Mouse (Mus musculus): Measurements from ENCODE around the gene Ttll1.

The Ttll1 gene

DNA sequence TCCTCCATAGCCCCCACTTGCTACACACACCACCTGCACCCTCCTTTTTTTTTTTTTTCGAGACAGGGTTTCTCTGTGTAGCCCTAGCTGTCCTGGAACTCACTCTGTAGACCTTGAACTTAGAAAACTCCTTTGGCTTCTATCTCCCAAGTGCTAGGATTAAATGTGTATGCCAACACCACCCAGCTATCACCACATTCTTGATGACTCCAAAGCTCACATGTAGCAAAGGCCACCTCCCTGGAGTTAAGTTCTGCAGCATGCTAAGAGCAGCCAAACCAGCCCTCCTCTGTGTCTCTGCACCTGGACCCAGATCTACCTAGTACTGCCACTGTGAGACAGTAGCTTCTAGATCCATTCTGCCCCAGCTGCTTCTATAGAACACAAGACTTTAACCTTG, 53.2 kb downstream of the Ttll1 start:
- DNase-seq (ENCODE audit: low spot score in 2 of 2) = no peak

DNA sequence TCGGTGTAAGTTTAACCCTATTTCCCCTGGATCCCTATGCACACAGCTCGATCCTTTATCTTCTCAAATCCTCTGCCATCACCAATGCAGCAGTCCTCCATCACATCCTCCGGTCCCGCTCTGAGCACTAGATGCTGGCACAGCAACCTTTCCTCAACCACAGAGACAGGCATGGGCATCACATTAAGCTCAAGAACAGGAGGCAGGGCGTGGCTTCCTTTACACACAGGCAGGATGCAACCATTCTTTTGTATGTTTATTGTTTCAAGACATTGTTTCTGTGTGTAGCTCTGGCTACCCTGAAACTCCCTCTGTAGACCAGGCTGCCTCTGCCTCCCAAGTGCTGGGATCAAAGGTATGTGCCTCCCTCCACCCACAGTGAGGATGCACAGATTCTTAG, 55.1 kb downstream of the Ttll1 start:
- DNase-seq (ENCODE audit: low spot score in 2 of 2) = no peak

DNA sequence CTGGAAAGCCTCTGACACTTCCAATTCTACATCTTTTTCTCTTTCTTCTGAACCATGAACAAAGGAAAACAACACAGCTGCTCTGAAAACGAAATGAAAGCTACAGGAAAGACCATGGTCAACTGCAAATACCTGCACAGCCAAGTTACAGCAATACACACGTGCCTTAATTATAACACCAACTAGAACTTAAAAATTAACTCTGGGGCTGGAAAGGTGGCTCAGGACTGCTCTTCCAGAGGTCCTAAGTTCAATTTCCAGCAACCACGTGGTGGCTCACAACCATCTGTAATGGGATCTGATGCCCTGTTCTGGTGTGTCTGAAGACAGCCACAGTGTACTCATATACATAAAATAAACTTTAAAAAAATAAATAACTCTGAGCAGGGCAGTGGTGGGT, 55.7 kb downstream of the Ttll1 start:
- no peak for DNase-seq (ENCODE audit: low spot score in 2 of 2)

DNA sequence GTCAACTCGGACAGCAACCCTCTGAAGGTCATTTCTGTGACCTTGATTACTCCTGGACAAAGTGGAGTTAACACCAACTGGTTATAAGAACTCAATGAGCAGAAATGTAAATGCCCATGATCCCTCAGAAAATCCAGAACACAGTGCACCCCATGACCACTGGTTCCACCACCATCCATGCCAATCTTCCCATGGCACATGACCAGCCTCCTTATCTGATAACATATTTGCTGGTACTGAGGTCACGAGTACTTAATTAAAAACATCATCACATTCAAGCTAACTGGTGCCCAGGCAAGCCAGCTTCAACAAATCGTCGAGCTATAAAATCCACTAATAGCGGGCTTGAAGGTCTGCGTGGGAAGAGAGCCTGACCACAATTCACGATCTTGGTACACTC, 56.3 kb downstream of the Ttll1 start:
- no peak for DNase-seq (ENCODE audit: low spot score in 2 of 2)

DNA sequence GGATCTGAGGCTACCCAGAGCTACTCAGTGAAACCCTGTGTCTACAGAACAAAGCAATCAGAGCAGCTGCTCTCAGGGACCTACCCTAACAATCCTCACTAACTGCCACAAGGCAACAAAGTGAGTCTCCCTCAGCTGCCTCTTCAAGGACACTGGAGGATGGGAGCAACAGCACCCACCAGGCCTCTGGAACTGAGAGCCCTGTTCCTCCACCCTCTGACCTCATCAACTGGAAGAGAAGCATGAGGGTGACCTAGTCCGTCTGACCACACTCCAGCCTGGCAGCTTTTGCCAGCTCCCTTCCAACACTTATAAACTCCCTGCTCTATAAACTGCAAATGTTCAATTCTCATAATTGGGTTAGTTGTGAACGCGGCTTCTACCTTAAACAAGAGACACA, 56.8 kb downstream of the Ttll1 start:
- DNase-seq (ENCODE audit: low spot score in 2 of 2) = no peak

DNA sequence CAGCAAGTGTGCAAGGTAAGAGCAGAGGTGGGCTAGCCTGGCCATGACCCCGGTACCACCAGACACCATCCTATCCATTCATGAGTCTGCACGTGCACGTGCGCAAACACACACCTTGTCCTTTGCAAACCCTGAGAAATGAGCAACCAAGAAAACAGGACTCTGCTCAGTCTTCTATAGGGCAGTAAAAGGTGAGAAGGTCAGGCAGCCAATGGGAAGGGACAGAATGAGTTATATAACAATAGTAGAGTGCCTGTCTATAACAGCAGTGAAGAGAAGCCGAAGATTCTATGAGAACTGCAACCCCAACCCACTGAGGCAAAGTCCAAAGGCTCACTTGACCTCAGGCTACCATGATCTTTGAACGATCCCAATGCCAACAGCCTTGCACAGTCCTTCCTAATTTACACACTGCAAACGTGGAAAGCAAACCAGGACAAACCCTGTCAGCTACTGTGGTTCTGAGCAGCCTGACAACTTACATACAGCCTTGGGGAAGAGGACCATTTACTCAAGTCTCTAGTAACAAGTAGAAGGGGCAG, 58.4 kb downstream of the Ttll1 start:
- no peak for DNase-seq (ENCODE audit: low spot score in 2 of 2)

DNA sequence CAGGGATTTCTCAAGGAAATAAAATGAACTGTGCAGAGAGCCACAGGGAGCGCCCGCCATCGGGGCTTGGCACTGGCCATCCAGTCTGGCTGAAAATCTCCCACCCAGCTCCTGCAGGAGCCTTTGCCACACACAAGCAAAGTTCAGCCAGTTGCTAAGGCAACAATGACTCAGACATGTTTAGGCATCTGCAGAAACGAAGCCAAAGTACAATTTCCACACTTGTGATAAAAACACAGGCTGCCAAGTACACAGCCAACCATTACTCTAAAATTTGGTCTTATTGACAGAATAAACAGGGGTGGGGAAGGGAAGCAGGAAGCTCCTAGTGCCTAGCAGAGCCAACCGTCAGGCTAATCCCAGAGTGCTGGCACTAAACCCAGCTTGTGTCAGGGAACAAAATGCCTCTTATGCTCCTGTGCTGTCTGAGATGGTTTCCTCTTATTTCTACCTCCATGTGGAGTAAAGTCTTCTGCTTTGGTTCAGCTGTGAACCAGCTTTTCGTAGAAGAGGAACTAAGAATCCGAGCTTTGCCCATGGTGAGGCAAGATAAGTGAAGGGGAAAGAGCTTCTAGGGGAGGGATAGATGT, 59.0 kb downstream of the Ttll1 start:
- no peak for DNase-seq (ENCODE audit: low spot score in 2 of 2)

DNA sequence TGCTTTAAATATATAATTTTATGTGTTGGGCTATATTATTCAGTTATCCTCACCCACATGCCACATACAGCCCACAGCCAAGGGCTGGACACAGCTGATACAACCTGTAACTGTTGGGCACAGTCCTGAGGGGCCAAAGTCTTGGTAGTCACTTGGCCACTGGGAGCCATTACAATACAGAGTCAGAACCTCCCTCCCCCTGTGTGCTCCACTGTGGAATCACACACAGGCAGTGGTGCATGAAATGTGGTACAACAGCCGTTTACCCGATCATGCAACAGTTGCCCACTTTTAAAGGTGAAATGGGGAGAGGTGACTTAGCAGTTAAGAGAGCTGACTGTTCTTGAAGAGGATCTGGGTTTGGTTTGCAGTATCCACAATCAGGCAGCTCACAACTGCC, 60.7 kb downstream of the Ttll1 start:
- no peak for DNase-seq (ENCODE audit: low spot score in 2 of 2)

DNA sequence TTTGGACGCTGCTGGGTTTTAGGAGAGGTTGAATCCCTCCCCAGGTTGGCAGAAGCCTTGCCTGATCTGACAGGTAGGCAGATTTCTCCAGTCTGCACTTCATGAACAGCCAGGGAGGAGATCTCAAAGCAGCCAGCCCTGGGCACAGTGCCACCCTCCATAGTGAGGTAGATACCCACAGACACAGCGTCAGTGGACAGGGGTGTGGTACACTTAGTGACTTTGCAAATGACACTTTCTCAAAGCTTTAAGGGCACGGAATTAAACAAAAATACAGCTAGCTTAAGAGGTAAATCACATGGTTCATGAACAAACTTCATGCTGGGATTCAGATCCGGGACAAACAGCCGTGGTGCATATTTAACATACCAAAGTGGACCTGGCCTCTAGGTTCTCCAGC, 62.0 kb downstream of the Ttll1 start:
- DNase-seq (ENCODE audit: low spot score in 2 of 2) = no peak

DNA sequence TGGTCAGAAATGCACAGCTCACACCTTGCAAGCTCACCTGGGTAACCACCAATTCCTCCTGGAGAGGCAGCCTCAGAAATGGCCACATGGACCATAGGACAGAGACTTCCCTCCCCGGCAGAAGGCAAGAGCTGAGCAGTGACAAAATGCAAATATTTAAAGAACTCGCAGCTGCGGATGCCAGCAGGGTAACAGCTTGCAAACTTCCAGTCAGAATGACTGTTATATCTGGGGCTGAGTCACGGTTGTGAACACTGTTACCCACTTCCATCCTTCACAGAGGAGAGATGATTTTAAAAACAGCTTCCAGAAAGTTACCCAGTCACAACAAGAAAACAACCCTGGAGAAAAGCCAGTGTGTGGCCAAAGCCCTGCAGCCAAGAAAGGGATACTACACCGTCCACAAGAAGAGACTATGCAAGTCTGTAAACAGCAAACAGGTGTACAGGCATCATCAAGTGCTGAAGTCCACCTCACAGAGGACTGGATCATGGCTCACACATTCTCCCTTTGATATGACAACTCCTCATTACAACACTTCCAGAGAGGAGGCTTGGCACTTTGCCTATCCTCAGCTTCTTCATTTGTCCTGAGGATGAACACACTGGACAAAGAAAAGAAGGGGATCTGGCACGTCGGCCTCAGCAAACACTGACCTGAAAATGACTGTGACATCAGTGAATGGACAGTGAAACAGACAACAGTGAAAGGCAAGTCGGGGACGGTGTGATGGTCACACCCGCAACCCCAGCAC, 62.7 kb downstream of the Ttll1 start:
- no peak for DNase-seq (ENCODE audit: low spot score in 2 of 2)

DNA sequence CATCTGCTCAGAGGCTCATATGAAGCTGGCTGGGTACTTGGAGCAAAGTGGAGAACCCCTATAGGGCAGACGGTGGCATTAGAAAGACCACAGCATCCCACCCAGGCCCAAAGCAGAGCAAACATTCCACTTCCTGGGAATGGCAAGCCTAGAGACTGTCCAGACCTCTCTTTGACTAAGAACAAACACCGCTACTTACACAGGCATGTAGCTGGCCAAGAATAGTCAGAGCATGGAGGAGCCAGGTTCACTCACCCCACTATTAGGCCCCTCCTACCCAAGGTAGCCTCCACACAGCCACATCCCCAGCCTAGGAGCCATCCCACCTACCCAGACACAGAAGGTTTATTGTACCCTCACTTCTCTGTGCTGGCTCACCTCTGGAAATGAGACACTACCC, 64.8 kb downstream of the Ttll1 start:
- DNase-seq (ENCODE audit: low spot score in 2 of 2) = no peak

DNA sequence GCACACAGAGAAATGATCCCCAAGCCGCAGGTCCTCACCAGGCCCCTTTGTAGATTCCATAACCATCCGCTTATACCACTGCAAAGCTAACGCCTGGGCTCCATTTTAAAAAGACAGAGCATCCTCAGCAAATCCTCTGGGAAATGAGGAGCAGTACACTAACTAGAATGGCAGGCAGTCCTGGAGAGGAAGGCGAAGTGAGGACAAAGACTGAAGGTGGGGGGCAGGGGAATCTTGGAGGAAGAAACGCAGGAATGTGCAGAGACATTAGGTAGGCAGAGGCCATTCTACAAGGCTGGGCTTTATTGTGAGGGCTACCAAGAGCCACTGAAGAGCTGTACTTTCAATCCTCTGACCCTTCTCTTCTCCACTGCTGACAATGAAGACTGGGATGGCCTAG, 65.3 kb downstream of the Ttll1 start:
- DNase-seq (ENCODE audit: low spot score in 2 of 2) = no peak

DNA sequence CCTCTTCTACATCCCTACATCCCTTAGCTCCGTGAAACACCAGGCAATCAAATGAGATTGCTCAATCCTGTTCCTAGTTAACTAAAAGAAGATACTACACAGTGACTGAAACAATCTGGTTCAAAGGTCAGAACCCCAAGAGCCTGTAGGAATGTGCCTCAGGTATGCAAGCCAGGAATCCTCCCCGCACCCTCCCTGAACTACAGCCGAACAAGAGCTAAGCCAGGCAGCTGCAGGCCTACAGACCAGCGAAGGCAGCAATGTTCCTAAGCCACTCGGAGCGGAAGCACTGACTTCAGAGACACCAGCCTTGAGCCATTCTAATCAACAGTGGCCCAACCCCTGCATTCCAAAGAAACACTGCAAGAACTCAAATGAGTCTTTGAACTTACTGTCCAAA, 66.3 kb downstream of the Ttll1 start:
- no peak for DNase-seq (ENCODE audit: low spot score in 2 of 2)

DNA sequence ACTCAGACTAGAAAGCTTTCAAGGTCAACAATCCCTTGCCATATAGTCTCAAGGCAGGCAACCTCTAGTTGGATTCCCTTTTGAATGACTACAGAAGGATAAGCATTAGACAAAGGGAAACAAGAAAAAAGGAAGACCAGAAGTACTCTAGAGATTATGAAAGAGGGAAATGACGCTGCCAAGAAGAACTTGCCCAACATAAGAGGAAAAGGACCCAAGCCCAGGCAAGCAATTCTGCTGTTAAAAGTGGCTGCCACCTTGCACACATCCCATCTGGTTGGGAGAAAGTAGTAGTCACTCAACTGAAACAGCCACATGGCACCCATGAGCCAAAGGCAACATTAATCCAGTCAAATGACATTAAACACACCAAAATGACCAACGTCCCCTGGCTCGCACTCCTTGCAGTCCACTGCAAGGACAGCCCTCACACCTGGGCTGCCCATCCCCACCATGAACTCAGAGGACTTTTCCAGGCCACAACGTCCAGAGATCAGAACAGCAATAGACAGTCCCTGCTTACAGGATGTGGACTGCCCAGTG, 68.1 kb downstream of the Ttll1 start:
- DNase-seq (ENCODE audit: low spot score in 2 of 2) = no peak

DNA sequence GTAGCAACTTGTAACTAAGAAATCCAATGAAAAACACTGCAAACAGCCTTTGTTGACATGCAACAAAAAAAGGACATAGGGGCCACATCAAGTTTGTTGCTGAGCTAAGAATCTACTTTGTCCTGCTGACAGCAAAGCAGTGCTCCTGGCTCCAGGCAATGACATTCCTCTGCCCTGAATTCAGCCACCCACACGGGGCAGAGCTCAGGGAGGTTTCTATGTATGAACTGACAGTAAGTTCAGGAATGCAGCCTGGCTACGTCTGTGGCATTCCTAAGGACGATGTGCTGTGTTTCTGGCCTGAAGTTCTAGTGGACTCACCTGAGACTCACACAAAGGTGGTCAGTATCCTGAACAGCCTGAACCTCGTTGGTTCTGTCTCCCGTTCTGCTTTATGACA, 70.0 kb downstream of the Ttll1 start:
- DNase-seq (ENCODE audit: low spot score in 2 of 2) = no peak

DNA sequence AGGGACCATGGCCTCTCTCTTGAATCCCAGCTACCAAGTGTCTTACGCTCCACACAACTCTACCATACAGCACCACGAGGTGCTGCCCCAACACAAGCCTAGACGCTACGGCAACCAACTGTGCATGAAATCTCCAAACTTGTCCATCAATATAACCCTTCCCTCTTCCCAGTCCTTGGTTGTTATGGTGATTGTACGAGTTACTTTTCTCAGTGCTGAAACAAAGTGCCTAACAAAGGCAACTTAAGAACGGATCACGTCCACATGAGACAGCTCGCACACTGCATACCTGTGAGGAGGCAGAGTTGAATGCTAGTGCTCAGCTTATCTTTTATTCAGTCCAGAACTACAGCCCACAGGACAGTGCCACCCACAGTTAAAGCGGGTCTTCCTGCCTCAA, 74.2 kb downstream of the Ttll1 start:
- no peak for DNase-seq (ENCODE audit: low spot score in 2 of 2)

DNA sequence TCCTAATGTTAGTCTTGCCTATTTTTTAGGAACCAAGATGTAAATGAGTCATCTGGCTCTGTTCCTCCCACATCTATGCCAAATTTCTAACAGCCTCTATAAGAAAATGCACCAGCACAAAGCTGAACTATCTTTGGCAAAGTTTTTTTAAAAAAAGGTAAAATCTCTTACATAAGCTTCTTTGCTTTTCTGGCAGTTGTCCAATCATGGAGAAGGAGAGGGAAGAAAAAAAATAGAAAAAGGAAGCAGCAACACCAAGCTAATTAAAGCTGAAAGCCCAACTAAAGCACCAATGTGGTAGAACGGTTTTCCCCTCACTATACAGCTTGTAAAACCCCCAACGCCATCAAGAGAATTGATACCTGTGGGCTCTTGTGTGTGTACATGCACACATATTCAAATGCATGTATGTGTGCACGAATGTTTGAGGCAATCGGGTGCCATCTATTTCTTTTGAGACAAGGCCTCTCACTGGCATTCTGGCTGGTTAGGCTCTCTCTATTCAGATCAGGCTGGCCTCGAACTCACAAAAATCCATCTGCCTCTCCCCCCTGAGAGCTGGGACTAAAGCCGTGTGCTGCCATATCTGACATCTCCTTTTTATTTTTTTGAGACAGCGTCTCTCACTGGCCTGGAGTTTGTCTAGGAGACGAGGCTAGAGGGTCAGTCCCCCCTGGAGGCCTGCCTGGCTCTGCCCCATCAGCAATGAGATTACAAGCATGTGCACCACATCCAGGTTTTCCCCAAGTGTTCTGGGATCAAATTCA, 75.2 kb downstream of the Ttll1 start:
- no peak for DNase-seq (ENCODE audit: low spot score in 2 of 2)

DNA sequence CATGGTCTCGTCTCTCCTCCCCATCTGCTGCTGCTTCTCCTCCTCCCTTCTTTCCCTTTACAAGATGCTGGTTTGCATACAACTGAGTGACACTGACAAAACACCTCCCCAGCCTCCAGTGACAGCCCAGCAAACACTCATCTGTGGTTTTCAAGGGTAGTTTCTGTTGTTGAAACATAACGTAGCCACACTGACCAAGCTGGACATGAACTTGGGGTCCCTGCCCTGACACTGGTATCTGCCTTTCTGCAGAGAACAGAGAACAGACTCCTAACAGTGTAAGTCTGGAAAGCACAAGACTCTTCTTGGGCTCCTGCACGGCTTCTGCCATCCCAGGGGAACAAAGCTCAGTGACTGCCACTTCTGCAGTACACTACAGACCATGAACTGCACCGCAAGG, 76.0 kb downstream of the Ttll1 start:
- no peak for DNase-seq (ENCODE audit: low spot score in 2 of 2)
